Mouse (Mus musculus) heart, postnatal 0 days (tissue): ENCODE results near the gene Trove2.

Experiments
- CTCF ChIP-seq: IDR thresholded peaks from 2 replicates; pipeline ENCODE4 v1.5.1; 2016; ENCODE audit warnings: antibody characterized with exemption, control low read depth, low read depth
- EP300 ChIP-seq: IDR thresholded peaks from 2 replicates; pipeline ENCODE4 v1.6.1; 2016; ENCODE audit warnings: antibody characterized with exemption, low read depth

DNA sequence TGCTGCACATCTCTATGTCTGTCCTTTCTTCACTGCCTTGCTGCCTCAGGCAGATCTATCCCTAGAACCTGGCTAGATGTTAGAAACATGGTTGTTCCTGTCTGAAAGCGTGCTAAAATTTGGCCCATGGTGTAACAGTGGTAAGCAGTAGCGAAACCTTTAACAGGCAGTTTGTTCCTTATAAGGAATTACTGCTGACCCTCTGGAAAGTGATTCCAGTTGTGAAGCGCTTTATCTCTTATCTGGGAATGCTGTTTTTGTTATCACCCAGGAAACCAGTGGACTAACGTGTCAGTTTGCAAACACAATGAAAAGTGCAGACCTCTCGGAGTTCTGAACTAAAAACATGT is 66.3 kb downstream of the Trove2 start:
- no peak for TF ChIP-seq CTCF
- TF ChIP-seq EP300, result no peak
